Mouse (Mus musculus): ENCODE measurements around the gene Olfr39. TPM values are rescaled to one million over a fixed set of nuclear protein-coding genes. Genes with fewer than 3 reads are reported as not detected.

Gene Olfr39
- not detected for total RNA-seq (2023)

DNA sequence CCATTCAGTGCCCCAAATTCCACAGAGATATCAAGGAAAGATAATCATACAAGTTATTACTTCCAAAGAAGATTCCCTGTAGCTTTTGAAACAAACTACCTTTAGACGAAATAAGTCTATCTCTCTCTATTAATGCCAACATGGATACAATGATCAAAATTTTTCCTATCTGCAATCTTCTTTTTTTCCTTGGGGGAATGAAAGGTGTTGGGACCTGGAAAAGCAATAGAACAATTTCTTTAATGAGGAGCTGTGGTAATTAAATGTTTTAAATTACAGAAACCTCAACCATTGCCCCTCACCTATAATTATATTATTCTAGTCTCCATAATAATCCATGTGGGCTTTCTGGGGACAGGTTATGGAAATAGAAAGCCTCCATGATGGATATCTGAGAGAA is at the start of gene Olfr39:
Gene Olfr39, plus strand, starts transcription at position 301 of the 400 bp plus-strand sequence.

DNA sequence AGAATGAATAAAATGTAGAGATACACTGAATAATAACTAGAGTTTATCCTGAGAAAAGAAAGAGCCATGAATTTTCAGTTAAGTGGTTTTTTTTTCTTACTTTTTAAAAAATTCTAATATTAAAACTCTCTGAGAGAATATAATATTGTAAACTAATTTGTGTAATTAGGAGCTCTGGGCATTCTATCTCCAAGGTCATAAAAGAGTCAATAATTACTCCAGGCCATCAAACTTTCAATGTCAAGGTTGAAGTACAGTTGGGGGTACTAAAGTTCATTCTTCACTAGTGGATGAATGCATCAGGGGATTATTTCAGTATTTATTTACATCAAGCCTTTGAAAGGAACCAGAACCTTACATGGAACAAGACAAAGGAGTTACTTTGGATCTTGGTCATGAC is 45.3 kb upstream of the Olfr39 start, which contains the start of gene Olfr872:
Gene Olfr872, plus strand, starts transcription at position 301 of the 400 bp plus-strand sequence.

DNA sequence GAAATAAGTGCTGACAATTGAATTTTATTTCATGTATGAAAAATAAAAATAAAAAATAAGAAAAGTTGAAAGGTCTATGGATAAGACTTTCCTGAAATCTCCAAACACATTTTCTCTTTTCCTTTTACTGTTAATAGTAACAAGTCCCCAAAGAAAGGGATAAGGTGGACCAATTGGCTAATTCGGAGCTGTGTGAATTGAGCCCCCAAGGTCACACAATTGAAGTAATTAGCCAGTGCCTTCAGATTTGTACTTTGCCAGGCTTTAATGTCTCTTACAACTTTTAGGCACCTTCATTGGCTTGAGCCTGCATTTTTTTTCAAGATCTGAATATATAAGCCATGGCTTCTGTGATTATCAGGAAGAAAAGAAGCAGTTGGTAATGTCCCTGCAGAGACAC is 16.1 kb downstream of the Olfr39 start, which contains the start of gene Olfr873:
Gene Olfr873, plus strand, starts transcription at position 301 of the 400 bp plus-strand sequence.

DNA sequence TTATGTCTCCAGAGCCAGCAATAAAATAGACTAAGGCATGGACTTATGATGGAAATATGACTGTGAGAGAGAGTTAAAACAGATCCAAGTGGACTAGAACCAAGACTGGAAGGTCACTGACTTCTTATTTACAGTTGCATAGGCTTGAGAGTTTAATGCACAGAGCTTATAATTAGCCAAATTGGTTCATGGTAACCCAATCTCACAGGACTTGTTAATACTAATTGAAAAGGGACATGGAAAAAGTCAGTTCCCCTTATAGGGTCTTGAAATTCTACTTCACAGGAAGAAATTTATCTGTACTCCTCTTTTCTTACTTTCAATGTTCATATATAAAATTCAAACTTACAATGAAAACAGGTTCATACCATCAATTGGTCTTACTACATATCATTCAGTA is 53.8 kb downstream of the Olfr39 start, which contains the start of gene Olfr18:
Gene Olfr18, minus strand, starts transcription at position 101 of the 400 bp plus-strand sequence.

Other genes with a start within 250 kb of the Olfr39 start
- not detected for gene Olfr867, start 224.8 kb upstream of the Olfr39 start, total RNA-seq (2023)
- gene Olfr868, start 183.7 kb upstream of the Olfr39 start, total RNA-seq (2023): not detected
- gene Olfr869, start 153.3 kb upstream of the Olfr39 start, total RNA-seq (2023): not detected
- gene Olfr870, start 108.3 kb upstream of the Olfr39 start, total RNA-seq (2023): not detected
- gene Olfr871, start 70.1 kb upstream of the Olfr39 start, total RNA-seq (2023): not detected
- gene Olfr872, start 45.2 kb upstream of the Olfr39 start, total RNA-seq (2023): not detected
- not detected for gene Olfr873, start 16.2 kb downstream of the Olfr39 start, total RNA-seq (2023)
- not detected for gene Olfr18, start 53.7 kb downstream of the Olfr39 start, total RNA-seq (2023)
- 1 to 10 TPM; 2.7 to 3.4 TPM for gene Zfp560, start 102.8 kb downstream of the Olfr39 start, total RNA-seq (2023)
- 10 to 100 TPM; 21.7 to 23.2 TPM for gene Zfp26, start 177.8 kb downstream of the Olfr39 start, total RNA-seq (2023)
- 10 to 100 TPM; 13.2 to 14.1 TPM for gene Zfp426, start 210.4 kb downstream of the Olfr39 start, total RNA-seq (2023)
- gene Zfp266, start 239.1 kb downstream of the Olfr39 start, total RNA-seq (2023): 10 to 100 TPM; 18.4 to 19.3 TPM

Data from monocyte, adult 59 days (primary cell).